Mouse (Mus musculus) erythroblast, embryonic 14.5 days (primary cell): ENCODE results near the gene Adcy7.

ENCODE experiments used
- GATA1 ChIP-seq: IDR thresholded peaks from 2 replicates; pipeline ENCODE4 v1.6.1; 2012; ENCODE audit warnings: low read length, inconsistent platforms, mixed read lengths
- TAL1 ChIP-seq: IDR thresholded peaks from 3 replicates; pipeline ENCODE4 v1.6.1; 2012; ENCODE audit warnings: low read length, inconsistent platforms, mixed read lengths

DNA sequence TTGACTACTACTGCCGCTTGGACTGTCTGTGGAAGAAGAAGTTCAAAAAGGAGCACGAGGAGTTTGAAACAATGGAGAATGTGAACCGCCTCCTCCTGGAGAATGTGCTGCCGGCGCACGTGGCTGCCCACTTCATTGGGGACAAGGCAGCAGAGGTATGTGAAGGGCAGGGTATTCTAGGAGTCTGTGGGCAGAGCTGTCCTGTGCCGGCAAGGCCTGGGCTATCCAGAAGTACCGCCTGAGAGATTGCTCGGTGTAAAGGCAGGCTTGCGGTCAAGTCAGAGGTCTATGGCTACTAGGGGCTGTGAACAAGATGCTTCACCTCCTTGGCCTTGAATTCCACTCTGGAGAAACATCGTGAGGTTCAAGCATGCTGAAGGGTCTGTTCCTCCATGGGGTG is 52.6 kb downstream of the Adcy7 start:
- TF ChIP-seq GATA1 (no peak), TAL1 (no peak)
